In genomic region chr14:11630736-11631135, GRCm38 (mm10) we compare ENCODE assay signal across 18 mouse cellular contexts.
DNase-seq lines count a peak whose midpoint lies in the region; ATAC-seq and TF ChIP-seq lines count a peak whose summit lies in the region.
"Had no signal": no experiment of that assay in that cellular context is flagged by ENCODE, and none has a peak within 500 bp of the region (broad histone marks: within the 10 kb centered on the region; RNA-seq: fewer than 3 reads in every experiment).

No protein-coding gene starts in this region.

- TF ChIP-seq CTCF in small intestine, adult 2 months (IDR thresholded peaks at IDR 0.05; ENCODE audit: extremely low read depth, insufficient read length, insufficient replicate concordance, low read depth, low read length): no peak

- 31% methylated on average over 2 of the region's 2 CpGs for WGBS in small intestine, adult 2 months

- H3K27me3 ChIP-seq in small intestine, adult 2 months (ENCODE audit: control insufficient read depth, insufficient read depth, low read length): no peaks in the 10 kb centered on the region
- H3K27me3 ChIP-seq: embryonic facial prominence, embryonic 12.5 days; forebrain, embryonic 12.5 days had no signal

- no peak for DNase-seq in frontal cortex, postnatal 25 days (ENCODE audit: low spot score in 2 of 2)
- peak; percentile 54 for DNase-seq in brain, adult 2 months (ENCODE audit: low read depth, low spot score)
- DNase-seq in gastrocnemius, postnatal 14 days: no peak
- DNase-seq: adrenal gland, adult 2 months; adrenal gland, postnatal 10 days; adrenal gland, postnatal 25 days; cerebellum, adult 11-12 months; cerebellum, adult 2 months; cerebellum, adult 9-10 months; cerebellum, postnatal 10 days; cerebellum, postnatal 25 days; forebrain, postnatal 0 days had no signal

- intact Hi-C loops in gastrocnemius, postnatal 14 days (cut with DNase I; ENCODE audit: low total_unique reads): no loop called here

- TF ChIP-seq POLR2A in small intestine, adult 2 months (IDR thresholded peaks at IDR 0.05; ENCODE audit: low read depth, low read length): no peak

- no peaks in the 10 kb centered on the region for H3K36me3 ChIP-seq in small intestine, adult 2 months (ENCODE audit: control insufficient read depth, insufficient read depth, low read length)
- H3K36me3 ChIP-seq: embryonic facial prominence, embryonic 10.5 days; embryonic facial prominence, embryonic 12.5 days; forebrain, embryonic 12.5 days had no signal

- peaks cover 14% of the 10 kb centered on the region for H3K4me1 ChIP-seq in small intestine, adult 2 months (ENCODE audit: control insufficient read depth, insufficient read depth, insufficient read length, low read length)
- H3K4me1 ChIP-seq: forebrain, embryonic 12.5 days had no signal

- ATAC-seq in frontal cortex, adult (ENCODE audit: low TSS enrichment): peak; percentile 75
- ATAC-seq: forebrain, embryonic 14.5 days; forebrain, postnatal 0 days had no signal

- no peak overlapping the region for H3K4me3 ChIP-seq in small intestine, adult 2 months (ENCODE audit: low read depth, low read length)
- H3K4me3 ChIP-seq: embryonic facial prominence, embryonic 10.5 days; embryonic facial prominence, embryonic 12.5 days; forebrain, embryonic 12.5 days had no signal

- H3K27ac ChIP-seq in small intestine, adult 2 months (ENCODE audit: insufficient read depth, low read depth, low read length): peak overlapping the region; percentile 70
- H3K27ac ChIP-seq: embryonic facial prominence, embryonic 10.5 days; embryonic facial prominence, embryonic 12.5 days; forebrain, embryonic 12.5 days had no signal
